In the genomic region with DNA sequence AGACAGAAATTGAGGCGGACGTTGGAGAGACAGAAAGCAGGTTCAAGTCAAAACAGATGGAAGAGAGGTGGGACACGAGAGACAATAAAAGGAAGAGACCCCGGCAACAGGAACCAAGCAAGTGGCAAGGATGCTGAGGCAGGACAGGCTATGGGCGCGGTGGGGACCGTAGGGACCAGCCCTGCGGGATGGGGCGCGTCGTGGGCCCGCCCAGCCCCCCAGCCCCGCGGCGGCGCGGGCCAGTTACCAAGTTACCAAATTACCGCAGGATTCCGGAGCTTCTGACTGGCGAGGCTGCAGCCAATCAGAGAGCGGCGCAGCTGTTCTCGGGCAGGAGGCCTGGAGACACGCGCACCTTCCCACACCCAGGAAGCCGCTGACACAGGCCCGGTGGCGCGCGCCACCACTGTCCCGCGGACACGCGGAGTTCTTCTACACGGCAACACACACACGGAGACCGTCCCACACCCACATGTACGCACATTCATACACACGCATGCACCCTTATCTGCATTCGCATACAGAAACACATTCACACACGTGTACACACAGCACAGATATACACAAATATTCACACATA, we compare ENCODE assay signal across 8 mouse cellular contexts. TPM values are rescaled to one million over a fixed set of nuclear protein-coding genes. Genes with fewer than 3 reads are reported as not detected.
DNase-seq lines count a peak whose midpoint lies in the region; ATAC-seq and TF ChIP-seq lines count a peak whose summit lies in the region.

No protein-coding gene starts in this region.

- H3K36me3 ChIP-seq in G1E (replicated peaks) = no peaks in the 10 kb centered on the region
- no peaks in the 10 kb centered on the region for H3K36me3 ChIP-seq in forebrain, embryonic 15.5 days
- H3K36me3 ChIP-seq in lung, embryonic 15.5 days = no peaks in the 10 kb centered on the region

- no peaks in the 10 kb centered on the region for H3K9me3 ChIP-seq in G1E (replicated peaks)
- H3K9me3 ChIP-seq in forebrain, embryonic 15.5 days = no peaks in the 10 kb centered on the region
- no peaks in the 10 kb centered on the region for H3K9me3 ChIP-seq in lung, embryonic 15.5 days

- peak overlapping the region; percentile 96 for H3K4me2 ChIP-seq in forebrain, embryonic 15.5 days (replicated peaks)
- peak overlapping the region; percentile 96 for H3K4me2 ChIP-seq in lung, embryonic 15.5 days

- ATAC-seq in G1E (ENCODE audit: extremely low read depth, insufficient number of reproducible peaks, low FRiP score, poor library complexity, severe bottlenecking) = peak; percentile 71
- ATAC-seq in forebrain, embryonic 15.5 days (replicated peaks) = peak; percentile 35
- peak; percentile 66 for ATAC-seq in lung, embryonic 15.5 days (ENCODE audit: borderline replicate concordance, extremely low read depth, low FRiP score, low TSS enrichment)
- ATAC-seq in neutrophil, adult 5-6 weeks (ENCODE audit: extremely low read depth, insufficient number of reproducible peaks, low FRiP score, poor library complexity, severe bottlenecking) = peak; percentile 58

- peaks cover 40% of the 10 kb centered on the region for H3K4me1 ChIP-seq in G1E (ENCODE audit: insufficient read depth, low read depth, low read length)
- peaks cover 37% of the 10 kb centered on the region for H3K4me1 ChIP-seq in forebrain, embryonic 15.5 days
- peaks cover 31% of the 10 kb centered on the region for H3K4me1 ChIP-seq in lung, embryonic 15.5 days

- intact Hi-C loops in heart, postnatal 25 days (cut with DNase I) = no loop called here

- H3K27me3 ChIP-seq in G1E (ENCODE audit: insufficient read depth, low read length) = peaks cover 2% of the 10 kb centered on the region; the same call in 1 of the 2 replicates
- H3K27me3 ChIP-seq in forebrain, embryonic 15.5 days = no peaks in the 10 kb centered on the region
- H3K27me3 ChIP-seq in lung, embryonic 15.5 days = no peaks in the 10 kb centered on the region

- peak overlapping the region; percentile 69 for H3K4me3 ChIP-seq in G1E (ENCODE audit: low read depth, low read length)
- H3K4me3 ChIP-seq in forebrain, embryonic 15.5 days = peak overlapping the region; percentile 55
- H3K4me3 ChIP-seq in lung, embryonic 15.5 days = peak overlapping the region; percentile 42

- peak; percentile 97 for DNase-seq in G1E (ENCODE audit: low spot score)
- DNase-seq in cerebellum, adult 11-12 months = peak; percentile 88
- peak; percentile 74 for DNase-seq in heart, postnatal 25 days (ENCODE audit: low spot score)
- DNase-seq in layer of hippocampus, adult 18-20 months (ENCODE audit: low spot score in 2 of 2) = peak; percentile 80 to 85
- peak; percentile 88 for DNase-seq in thymus, postnatal 0 days (ENCODE audit: low spot score)

- no peak for TF ChIP-seq CTCF in G1E (IDR thresholded peaks at IDR 0.05; ENCODE audit: low read depth, low read length)

- H3K9ac ChIP-seq in forebrain, embryonic 15.5 days (replicated peaks) = peak overlapping the region; percentile 54
- H3K9ac ChIP-seq in lung, embryonic 15.5 days = peak overlapping the region; percentile 47

- H3K27ac ChIP-seq in forebrain, embryonic 15.5 days (replicated peaks) = peak overlapping the region; percentile 88
- peak overlapping the region; percentile 93 for H3K27ac ChIP-seq in lung, embryonic 15.5 days

- 1% methylated on average over 41 of the region's 41 CpGs for WGBS in forebrain, embryonic 15.5 days
- WGBS in lung, embryonic 15.5 days = 3% methylated on average over 41 of the region's 41 CpGs

RNA-seq across cellular contexts. Expression of a gene that starts 8.8 kb away (rescaled TPM):
- 8.1 and 16.6 TPM in 2 replicates for total RNA-seq in G1E (2014; fragmentation: Nextera tagmentation)
- 58.0 and 66.0 TPM in 2 replicates for total RNA-seq in G1E (2017)
- polyA plus RNA-seq in G1E (2012) = 133 and 136 TPM in 2 replicates
- 31.1 and 35.5 TPM in 2 replicates for polyA plus RNA-seq in forebrain, embryonic 15.5 days (2015; fragmentation: Nextera tagmentation; extraction: Ambion mirVana)
- total RNA-seq in heart, postnatal 25 days (2021) = 10 to 100 TPM; 30.7 to 35.3 TPM
- 10 to 100 TPM; 72.4 to 80.2 TPM for total RNA-seq in layer of hippocampus, adult 18-20 months (2021)
- polyA plus RNA-seq in lung, embryonic 15.5 days (2015; fragmentation: Nextera tagmentation; extraction: Ambion mirVana) = 22.4 and 23.0 TPM in 2 replicates
- 143 and 164 TPM in 2 replicates for total RNA-seq in neutrophil, adult 5-6 weeks (2017)
- 15.9 and 21.9 TPM in 2 replicates for polyA plus RNA-seq in thymus, postnatal 0 days (2015; fragmentation: Nextera tagmentation; extraction: Ambion mirVana)

RNA-seq across cellular contexts. Expression of a gene that starts 12.8 kb away (rescaled TPM):
- total RNA-seq in G1E (2014; fragmentation: Nextera tagmentation) = 10.2 and 15.8 TPM in 2 replicates
- total RNA-seq in G1E (2017) = 9.0 and 16.3 TPM in 2 replicates
- polyA plus RNA-seq in G1E (2012) = 209 and 355 TPM in 2 replicates
- polyA plus RNA-seq in forebrain, embryonic 15.5 days (2015; fragmentation: Nextera tagmentation; extraction: Ambion mirVana) = 16.7 and 18.5 TPM in 2 replicates
- total RNA-seq in heart, postnatal 25 days (2021) = 1 to 10 TPM; 3.7 to 4.7 TPM
- total RNA-seq in layer of hippocampus, adult 18-20 months (2021) = 10 to 100 TPM in 1 of 2 experiments, 1 to 10 TPM in 1; 8.2 to 12.4 TPM
- 10.3 and 12.0 TPM in 2 replicates for polyA plus RNA-seq in lung, embryonic 15.5 days (2015; fragmentation: Nextera tagmentation; extraction: Ambion mirVana)
- total RNA-seq in neutrophil, adult 5-6 weeks (2017) = 7.0 and 7.7 TPM in 2 replicates
- polyA plus RNA-seq in thymus, postnatal 0 days (2015; fragmentation: Nextera tagmentation; extraction: Ambion mirVana) = 8.0 and 9.2 TPM in 2 replicates

RNA-seq across cellular contexts. Expression of a gene that starts 22.0 kb away (rescaled TPM):
- 3.5 and 4.1 TPM in 2 replicates for total RNA-seq in G1E (2014; fragmentation: Nextera tagmentation)
- total RNA-seq in G1E (2017) = 18.8 and 23.1 TPM in 2 replicates
- polyA plus RNA-seq in G1E (2012) = 92.0 and 140 TPM in 2 replicates
- 27.0 and 27.5 TPM in 2 replicates for polyA plus RNA-seq in forebrain, embryonic 15.5 days (2015; fragmentation: Nextera tagmentation; extraction: Ambion mirVana)
- 10 to 100 TPM; 13.7 to 15.0 TPM for total RNA-seq in heart, postnatal 25 days (2021)
- 10 to 100 TPM; 31.9 to 34.8 TPM for total RNA-seq in layer of hippocampus, adult 18-20 months (2021)
- polyA plus RNA-seq in lung, embryonic 15.5 days (2015; fragmentation: Nextera tagmentation; extraction: Ambion mirVana) = 14.7 and 16.4 TPM in 2 replicates
- total RNA-seq in neutrophil, adult 5-6 weeks (2017) = 10.1 and 13.2 TPM in 2 replicates
- 6.2 and 7.6 TPM in 2 replicates for polyA plus RNA-seq in thymus, postnatal 0 days (2015; fragmentation: Nextera tagmentation; extraction: Ambion mirVana)

RNA-seq across cellular contexts. Expression of a gene that starts 36.1 kb away (rescaled TPM):
- not detected in 2 replicates for total RNA-seq in G1E (2014; fragmentation: Nextera tagmentation)
- total RNA-seq in G1E (2017) = 0.16 and 0.64 TPM in 2 replicates
- not detected in 2 replicates for polyA plus RNA-seq in G1E (2012)
- polyA plus RNA-seq in forebrain, embryonic 15.5 days (2015; fragmentation: Nextera tagmentation; extraction: Ambion mirVana) = 1.1 and 1.3 TPM in 2 replicates
- total RNA-seq in heart, postnatal 25 days (2021) = 1 to 10 TPM; 5.1 to 6.5 TPM
- total RNA-seq in layer of hippocampus, adult 18-20 months (2021) = 1 to 10 TPM; 1.2 to 1.6 TPM
- polyA plus RNA-seq in lung, embryonic 15.5 days (2015; fragmentation: Nextera tagmentation; extraction: Ambion mirVana) = 2.5 and 2.7 TPM in 2 replicates
- 119 and 133 TPM in 2 replicates for total RNA-seq in neutrophil, adult 5-6 weeks (2017)
- 1.1 and 1.2 TPM in 2 replicates for polyA plus RNA-seq in thymus, postnatal 0 days (2015; fragmentation: Nextera tagmentation; extraction: Ambion mirVana)

RNA-seq across cellular contexts. Expression of a gene that starts 51.5 kb away (rescaled TPM):
- 0.23 and 0.63 TPM in 2 replicates for total RNA-seq in G1E (2014; fragmentation: Nextera tagmentation)
- 0.12 and 0.27 TPM in 2 replicates for total RNA-seq in G1E (2017)
- polyA plus RNA-seq in G1E (2012) = 0.02 TPM in 2 replicates
- polyA plus RNA-seq in forebrain, embryonic 15.5 days (2015; fragmentation: Nextera tagmentation; extraction: Ambion mirVana) = 0.06 TPM in 1 of 2 replicates, not detected in the other
- 1 to 10 TPM; 1.4 to 1.9 TPM for total RNA-seq in heart, postnatal 25 days (2021)
- total RNA-seq in layer of hippocampus, adult 18-20 months (2021) = under 1 TPM; 0.56 to 0.67 TPM
- 0.18 and 0.36 TPM in 2 replicates for polyA plus RNA-seq in lung, embryonic 15.5 days (2015; fragmentation: Nextera tagmentation; extraction: Ambion mirVana)
- total RNA-seq in neutrophil, adult 5-6 weeks (2017) = 74.4 and 76.5 TPM in 2 replicates
- polyA plus RNA-seq in thymus, postnatal 0 days (2015; fragmentation: Nextera tagmentation; extraction: Ambion mirVana) = 0.04 and 0.14 TPM in 2 replicates

Comparison
In these comparisons a context has a peak if more than half of its experiments do, and no peak if none do; other contexts are left out.
1. Peak in every context shown above with its lines: DNase-seq, ATAC-seq, H3K4me3 ChIP-seq and H3K27ac ChIP-seq.